ENCODE assay signal across 25 mouse cellular contexts in the genomic region with DNA sequence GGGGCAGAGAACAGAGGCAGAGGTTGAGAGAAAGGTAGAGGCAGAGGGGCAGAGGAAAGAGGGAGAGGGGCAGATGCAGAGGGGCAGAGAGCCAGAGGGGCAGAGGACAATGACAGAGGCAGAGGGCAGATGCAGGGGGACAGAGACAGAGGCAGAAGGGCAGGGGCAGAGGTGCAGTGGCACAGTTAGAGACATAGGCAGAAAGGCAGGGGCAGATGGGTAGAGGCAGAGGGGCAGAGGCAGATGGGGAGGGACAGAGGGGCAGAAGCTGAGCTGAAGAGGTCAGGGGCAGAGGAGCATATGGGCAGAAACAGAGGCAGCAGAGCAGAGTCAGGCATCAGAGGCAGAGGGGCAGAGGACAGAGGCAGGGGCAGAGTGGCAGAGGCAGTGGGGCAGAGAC. TPM values are rescaled to one million over a fixed set of nuclear protein-coding genes. Genes with fewer than 3 reads are reported as not detected.
DNase-seq lines count a peak whose midpoint lies in the region; ATAC-seq lines count a peak whose summit lies in the region.
"Had no signal": no experiment of that assay in that cellular context is flagged by ENCODE, and none has a peak within 500 bp of the region (broad histone marks: within the 10 kb centered on the region; RNA-seq: fewer than 3 reads in every experiment).

No protein-coding gene starts in this region.

- H3K9ac ChIP-seq in heart, embryonic 12.5 days, result no peak overlapping the region
- no peak overlapping the region for H3K9ac ChIP-seq in liver, embryonic 16.5 days (ENCODE audit: low read depth, low read length)
- no peak overlapping the region for H3K9ac ChIP-seq in liver, embryonic 11.5 days (ENCODE audit: low read depth, low read length)
- H3K9ac ChIP-seq in midbrain, embryonic 14.5 days (replicated peaks; ENCODE audit: low read length), result no peak overlapping the region
- H3K9ac ChIP-seq: forebrain, postnatal 0 days; heart, embryonic 15.5 days; liver, embryonic 12.5 days; neural tube, embryonic 13.5 days had no signal

- H3K4me3 ChIP-seq in heart, embryonic 12.5 days, result no peak overlapping the region
- no peak overlapping the region for H3K4me3 ChIP-seq in liver, embryonic 16.5 days (ENCODE audit: low read depth, low read length)
- no peak overlapping the region for H3K4me3 ChIP-seq in liver, embryonic 11.5 days (ENCODE audit: low read depth, low read length)
- H3K4me3 ChIP-seq in midbrain, embryonic 14.5 days (replicated peaks; ENCODE audit: low read depth, low read length), result no peak overlapping the region
- H3K4me3 ChIP-seq: heart, embryonic 15.5 days; layer of hippocampus, adult 2 months; liver, embryonic 12.5 days; neural tube, embryonic 13.5 days had no signal

- ATAC-seq in heart, embryonic 12.5 days (ENCODE audit: insufficient number of reproducible peaks, low FRiP score), result peak; percentile 29; the same call in 1 of the 2 replicates
- 0 out of 2 replicates have a peak, but pooled peaks have one; percentile 11 for ATAC-seq in liver, embryonic 16.5 days (ENCODE audit: low read depth)
- no peak for ATAC-seq in liver, embryonic 11.5 days (replicated peaks; ENCODE audit: low FRiP score)
- peak; percentile 56; the same call in 1 of the 2 replicates for ATAC-seq in erythroblast, adult 5-6 weeks (replicated peaks; ENCODE audit: low FRiP score, poor library complexity, severe bottlenecking)
- 0 out of 2 replicates have a peak, but pooled peaks have one; percentile 17 for ATAC-seq in midbrain, embryonic 14.5 days (ENCODE audit: low FRiP score, low TSS enrichment)
- ATAC-seq: CD4-positive, CD25-positive, alpha-beta regulatory T cell, adult 4 months; forebrain, postnatal 0 days had no signal

- peaks cover 51% of the 10 kb centered on the region for H3K27me3 ChIP-seq in heart, embryonic 12.5 days (replicated peaks)
- H3K27me3 ChIP-seq in liver, embryonic 16.5 days (ENCODE audit: control insufficient read depth, insufficient read depth, low read depth, low read length), result no peaks in the 10 kb centered on the region; the same call in 1 of the 2 replicates
- H3K27me3 ChIP-seq in liver, embryonic 11.5 days (replicated peaks; ENCODE audit: control insufficient read depth, insufficient read depth, low read length), result peaks cover 10% of the 10 kb centered on the region
- no peaks in the 10 kb centered on the region; the same call in 1 of the 2 replicates for H3K27me3 ChIP-seq in midbrain, embryonic 14.5 days (ENCODE audit: control insufficient read depth, insufficient read depth, low read length)

- no peak overlapping the region for H3K27ac ChIP-seq in heart, embryonic 12.5 days (ENCODE audit: poor library complexity, severe bottlenecking)
- no peak overlapping the region for H3K27ac ChIP-seq in liver, embryonic 16.5 days (ENCODE audit: low read length)
- no peak overlapping the region for H3K27ac ChIP-seq in liver, embryonic 11.5 days (ENCODE audit: low read depth, low read length)
- no peak overlapping the region for H3K27ac ChIP-seq in midbrain, embryonic 14.5 days (replicated peaks; ENCODE audit: low read depth, low read length)
- H3K27ac ChIP-seq: heart, embryonic 15.5 days; layer of hippocampus, adult 2 months; liver, embryonic 12.5 days; neural tube, embryonic 13.5 days had no signal

- intact Hi-C loops in heart, postnatal 36 days (cut with DNase I), result no loop called here

- DNase-seq in heart, postnatal 36 days, result no peak
- DNase-seq in liver, embryonic 11.5 days (ENCODE audit: low spot score), result no peak
- DNase-seq in midbrain, embryonic 14.5 days, result no peak
- no peak for DNase-seq in layer of hippocampus, adult 11-12 months (ENCODE audit: low spot score)
- DNase-seq: adrenal gland, postnatal 25 days; cerebellum, adult 8-10 months; cerebellum, postnatal 36 days; embryo, embryonic 11 days; forebrain, postnatal 0 days; gastrocnemius, postnatal 25 days; kidney, adult 11 months; kidney, postnatal 14 days; lung, adult 2 months; lung, postnatal 36 days; right cerebral cortex, adult 18-20 months; right cerebral cortex, postnatal 4 days; thymus, postnatal 25 days had no signal

- H3K36me3 ChIP-seq in heart, embryonic 12.5 days, result no peaks in the 10 kb centered on the region
- no peaks in the 10 kb centered on the region for H3K36me3 ChIP-seq in liver, embryonic 16.5 days (ENCODE audit: control insufficient read depth, insufficient read depth)
- no peaks in the 10 kb centered on the region for H3K36me3 ChIP-seq in liver, embryonic 11.5 days (ENCODE audit: control insufficient read depth, insufficient read depth, low read length)
- no peaks in the 10 kb centered on the region for H3K36me3 ChIP-seq in midbrain, embryonic 14.5 days (ENCODE audit: control insufficient read depth, insufficient read depth, low read length)
- H3K36me3 ChIP-seq: heart, embryonic 15.5 days; neural tube, embryonic 13.5 days had no signal

- H3K4me2 ChIP-seq in heart, embryonic 12.5 days, result no peak overlapping the region
- no peak overlapping the region for H3K4me2 ChIP-seq in liver, embryonic 16.5 days (ENCODE audit: low read depth, low read length)
- no peak overlapping the region for H3K4me2 ChIP-seq in liver, embryonic 11.5 days
- H3K4me2 ChIP-seq in midbrain, embryonic 14.5 days (ENCODE audit: low read length), result no peak overlapping the region
- H3K4me2 ChIP-seq: heart, embryonic 15.5 days; liver, embryonic 12.5 days; neural tube, embryonic 13.5 days had no signal

- no peaks in the 10 kb centered on the region for H3K9me3 ChIP-seq in heart, embryonic 12.5 days (replicated peaks)
- H3K9me3 ChIP-seq in liver, embryonic 16.5 days (replicated peaks; ENCODE audit: control insufficient read depth, low read length), result no peaks in the 10 kb centered on the region
- no peaks in the 10 kb centered on the region for H3K9me3 ChIP-seq in liver, embryonic 11.5 days (ENCODE audit: control insufficient read depth, low read length)
- H3K9me3 ChIP-seq in midbrain, embryonic 14.5 days (ENCODE audit: control insufficient read depth, low read length), result no peaks in the 10 kb centered on the region
- H3K9me3 ChIP-seq: heart, embryonic 15.5 days; liver, embryonic 12.5 days; neural tube, embryonic 13.5 days had no signal

- no peaks in the 10 kb centered on the region for H3K4me1 ChIP-seq in heart, embryonic 12.5 days (replicated peaks)
- H3K4me1 ChIP-seq in liver, embryonic 16.5 days (ENCODE audit: control insufficient read depth, low read depth, low read length), result no peaks in the 10 kb centered on the region
- no peaks in the 10 kb centered on the region for H3K4me1 ChIP-seq in liver, embryonic 11.5 days (replicated peaks; ENCODE audit: control insufficient read depth, insufficient read depth, low read length)
- no peaks in the 10 kb centered on the region for H3K4me1 ChIP-seq in midbrain, embryonic 14.5 days (ENCODE audit: control insufficient read depth, insufficient read depth, low read length)
- H3K4me1 ChIP-seq: heart, embryonic 15.5 days; liver, embryonic 12.5 days; neural tube, embryonic 13.5 days had no signal

RNA-seq across cellular contexts. Expression of a gene that starts 42.2 kb away (rescaled TPM):
- 13.4 and 14.3 TPM in 2 replicates for polyA plus RNA-seq in heart, embryonic 12.5 days (2016; fragmentation: Nextera tagmentation; extraction: Ambion mirVana)
- total RNA-seq in heart, postnatal 36 days (2021), result 10 to 100 TPM in 1 of 2 experiments, 1 to 10 TPM in 1; 9.5 to 12.4 TPM
- polyA plus RNA-seq in liver, embryonic 16.5 days (2015; fragmentation: Nextera tagmentation; extraction: Ambion mirVana), result 25.3 and 26.9 TPM in 2 replicates
- 19.6 and 20.6 TPM in 2 replicates for polyA plus RNA-seq in liver, embryonic 11.5 days (2014; fragmentation: Nextera tagmentation; extraction: Ambion mirVana)
- total RNA-seq in erythroblast, adult 5-6 weeks (2015; ENCODE audit: low replicate concordance), result 280 and 324 TPM in 2 replicates
- total RNA-seq in erythroblast, adult 5-6 weeks (2017; ENCODE audit: low replicate concordance), result 428 and 538 TPM in 2 replicates
- polyA plus RNA-seq in midbrain, embryonic 14.5 days (2014; fragmentation: Nextera tagmentation; extraction: Ambion mirVana), result 9.3 and 11.1 TPM in 2 replicates

RNA-seq across cellular contexts. Expression of a gene that starts 42.4 kb away (rescaled TPM):
- 33.3 and 34.6 TPM in 2 replicates for polyA plus RNA-seq in heart, embryonic 12.5 days (2016; fragmentation: Nextera tagmentation; extraction: Ambion mirVana)
- 10 to 100 TPM; 13.0 to 14.4 TPM for total RNA-seq in heart, postnatal 36 days (2021)
- polyA plus RNA-seq in liver, embryonic 16.5 days (2015; fragmentation: Nextera tagmentation; extraction: Ambion mirVana), result 33.1 and 36.2 TPM in 2 replicates
- 50.3 and 53.6 TPM in 2 replicates for polyA plus RNA-seq in liver, embryonic 11.5 days (2014; fragmentation: Nextera tagmentation; extraction: Ambion mirVana)
- total RNA-seq in erythroblast, adult 5-6 weeks (2015; ENCODE audit: low replicate concordance), result 13.6 and 19.4 TPM in 2 replicates
- 13.2 and 17.1 TPM in 2 replicates for total RNA-seq in erythroblast, adult 5-6 weeks (2017; ENCODE audit: low replicate concordance)
- polyA plus RNA-seq in midbrain, embryonic 14.5 days (2014; fragmentation: Nextera tagmentation; extraction: Ambion mirVana), result 42.5 and 47.0 TPM in 2 replicates
